Mouse (Mus musculus) intestine, postnatal 0 days (tissue): ENCODE results near the gene Pidd1. TPM values are rescaled to one million over a fixed set of nuclear protein-coding genes. Genes with fewer than 3 reads are reported as not detected.

ENCODE experiments used
- ATAC-seq: fragments of 200-750 bp; cut with Nextera tagmentation; 2 replicates; pipeline ENCODE4 v1.8.0; 2017; ENCODE audit warnings: mild to moderate bottlenecking, moderate TSS enrichment, moderate library complexity
- H3K27ac ChIP-seq: fragments of 300-500 bp; sonication (generic); 2 replicates; pipeline ENCODE4 v1.5.1; 2014; ENCODE audit warnings: mild to moderate bottlenecking, low read depth, low read length, moderate library complexity
- H3K27me3 ChIP-seq: fragments of 300-500 bp; sonication (generic); replicated peaks from 2 replicates; pipeline ENCODE4 v1.6.1; 2014; ENCODE audit warnings: low read length, mixed read lengths; ENCODE audit not compliant: control insufficient read depth, insufficient read depth
- H3K36me3 ChIP-seq: fragments of 300-500 bp; sonication (generic); 2 replicates; pipeline ENCODE4 v1.6.1; 2014; ENCODE audit warnings: mild to moderate bottlenecking, moderate library complexity; ENCODE audit not compliant: control insufficient read depth, insufficient read depth
- H3K4me1 ChIP-seq: fragments of 300-500 bp; sonication (generic); replicated peaks from 2 replicates; pipeline ENCODE4 v1.6.1; 2014; ENCODE audit warnings: antibody characterized with exemption, low read length, mixed read lengths; ENCODE audit not compliant: control insufficient read depth, insufficient read depth
- H3K4me2 ChIP-seq: fragments of 300-500 bp; sonication (generic); replicated peaks from 2 replicates; pipeline ENCODE4 v1.6.1; 2014; ENCODE audit warnings: low read depth, mild to moderate bottlenecking, moderate library complexity
- H3K4me3 ChIP-seq: fragments of 300-500 bp; sonication (generic); 2 replicates; pipeline ENCODE4 v1.5.1; 2014; ENCODE audit warnings: low read depth, low read length
- H3K9ac ChIP-seq: fragments of 300-500 bp; sonication (generic); 2 replicates; pipeline ENCODE4 v1.6.1; 2014; ENCODE audit warnings: mild to moderate bottlenecking, low read depth, low read length
- H3K9me3 ChIP-seq: fragments of 300-500 bp; sonication (generic); 2 replicates; pipeline ENCODE4 v1.6.1; 2016; ENCODE audit warnings: mixed run types; ENCODE audit not compliant: control insufficient read depth
- CTCF ChIP-seq: sonication (generic); IDR thresholded peaks from 2 replicates; pipeline ENCODE4 v1.5.1; 2016; ENCODE audit warnings: low read depth, mild to moderate bottlenecking, control low read depth, antibody characterized with exemption, moderate library complexity
- WGBS: fragments of 180-500 bp; shearing (Covaris S2); extraction: QIAGEN DNeasy Blood & Tissue Kit; methylation state at CpG from one replicate; pipeline ENCODE4 v1.1.7; 2014; 5-methylcytosine and 5-hydroxymethylcytosine counted together
- polyA plus RNA-seq: library from polyadenylated mRNA; unstranded; fragments of >200 nt; fragmentation: Nextera tagmentation; extraction: Ambion mirVana; gene quantifications from 2 replicates; pipeline ENCODE4 v1.2.1, GENCODE M21; 2015

Pidd1 gene
- polyA plus RNA-seq, 1 experiment from 2014 or later: 1.6 TPM

GRCm38 (mm10) chr7:141440613-141441012, 3.2 kb downstream of the Pidd1 start:
- 0 out of 2 replicates have a peak overlapping the region, but pooled peaks have one; percentile 24 for H3K4me2 ChIP-seq
- H3K36me3 ChIP-seq: peaks cover 21% of the 10 kb centered on the region
- H3K4me3 ChIP-seq: no peak overlapping the region
- ATAC-seq: no peak
- WGBS: 18% methylated on average over 6 of the region's 6 CpGs
- peak; percentile 92 for TF ChIP-seq CTCF
- H3K4me1 ChIP-seq: peaks cover 6% of the 10 kb centered on the region
- H3K9ac ChIP-seq: no peak overlapping the region
- no peaks in the 10 kb centered on the region for H3K9me3 ChIP-seq
- no peak overlapping the region; the same call in 1 of the 2 replicates for H3K27ac ChIP-seq
- no peaks in the 10 kb centered on the region for H3K27me3 ChIP-seq

- Histone ChIP-seq H3K27ac (no peak overlapping the region), H3K4me2 (no peak overlapping the region), H3K36me3 (peaks cover 21% of the 10 kb centered on the region), H3K9me3 (no peaks in the 10 kb centered on the region), H3K27me3 (no peaks in the 10 kb centered on the region), H3K4me1 (peaks cover 11% of the 10 kb centered on the region), H3K9ac (no peak overlapping the region), H3K4me3 (no peak overlapping the region)
- ATAC-seq: no peak
- TF ChIP-seq CTCF: no peak
- WGBS: 94% methylated on average over 11 of the region's 11 CpGs
Observed at GRCm38 (mm10) chr7:141439811-141440210, 4.0 kb downstream of the Pidd1 start.

- Histone ChIP-seq H3K36me3 (peaks cover 21% of the 10 kb centered on the region), H3K4me2 (no peak overlapping the region), H3K4me1 (peaks cover 16% of the 10 kb centered on the region), H3K27ac (no peak overlapping the region), H3K27me3 (no peaks in the 10 kb centered on the region), H3K9me3 (no peaks in the 10 kb centered on the region), H3K9ac (no peak overlapping the region), H3K4me3 (no peak overlapping the region)
- TF ChIP-seq CTCF: no peak
- no peak for ATAC-seq
- WGBS: 96% methylated on average over 10 of the region's 10 CpGs
Observed at GRCm38 (mm10) chr7:141439140-141439679, 4.6 kb downstream of the Pidd1 start.

- Histone ChIP-seq H3K4me2 (no peak overlapping the region), H3K9ac (no peak overlapping the region), H3K36me3 (peaks cover 27% of the 10 kb centered on the region), H3K4me3 (no peak overlapping the region), H3K4me1 (peaks cover 16% of the 10 kb centered on the region), H3K27me3 (no peaks in the 10 kb centered on the region), H3K27ac (no peak overlapping the region), H3K9me3 (no peaks in the 10 kb centered on the region)
- TF ChIP-seq CTCF: no peak
- no peak for ATAC-seq
- 90% methylated on average over 12 of the region's 12 CpGs for WGBS
Observed at GRCm38 (mm10) chr7:141438201-141438968, 5.4 kb downstream of the Pidd1 start.

- H3K27ac ChIP-seq: peak within 1 kb of the TSS; percentile 78
- peak within 1 kb of the TSS; percentile 56 for H3K9ac ChIP-seq
- ATAC-seq: peak; percentile 72
- no peaks in the 10 kb centered on the region for H3K9me3 ChIP-seq
- WGBS: 6% methylated on average over 53 of the region's 53 CpGs
- peaks cover 16% of the 10 kb centered on the region for H3K4me1 ChIP-seq
- no peaks in the 10 kb centered on the region for H3K27me3 ChIP-seq
- H3K36me3 ChIP-seq: peaks cover 36% of the 10 kb centered on the region
- peak within 1 kb of the TSS; percentile 71 for H3K4me3 ChIP-seq
- H3K4me2 ChIP-seq: peak within 1 kb of the TSS; percentile 90
- peak; percentile 87 for TF ChIP-seq CTCF
Observed at GRCm38 (mm10) chr7:141437178-141438120, 6.4 kb downstream of the Pidd1 start, which contains the start of gene Slc25a22. TSS of gene Slc25a22 (minus strand) at chr7:141437892.

GRCm38 (mm10) chr7:141436523-141436892, 7.3 kb downstream of the Pidd1 start:
- 45% methylated on average over 2 of the region's 2 CpGs for WGBS
- Histone ChIP-seq H3K9ac (0 out of 2 replicates have a peak overlapping the region, but pooled peaks have one; percentile 56), H3K27me3 (no peaks in the 10 kb centered on the region), H3K36me3 (peaks cover 45% of the 10 kb centered on the region), H3K4me3 (peak overlapping the region; percentile 71), H3K9me3 (no peaks in the 10 kb centered on the region), H3K4me2 (peak overlapping the region; percentile 90), H3K27ac (peak overlapping the region; percentile 78), H3K4me1 (peaks cover 16% of the 10 kb centered on the region)
- TF ChIP-seq CTCF: no peak
- ATAC-seq: no peak
